Mouse (Mus musculus) thymus, adult 2 months (tissue): Measurements from ENCODE around the gene Flt3l. TPM values are rescaled to one million over a fixed set of nuclear protein-coding genes. Genes with fewer than 3 reads are reported as not detected.
"Not testable (repeated sequence)": the region's sequence is repeated elsewhere in the genome, so short reads cannot be mapped to it uniquely, and the experiment has no call there.

ENCODE experiments used
- DNase-seq: peaks from one replicate; pipeline ENCODE4 v3.0.0; 2021
- H3K27ac ChIP-seq: fragments of 200-500 bp; 2 replicates; pipeline ENCODE4 v1.5.1; 2012; ENCODE audit warnings: low read length, control low read depth; ENCODE audit not compliant: control insufficient read depth, insufficient read depth
- H3K27me3 ChIP-seq: fragments of 200-500 bp; 2 replicates; pipeline ENCODE4 v1.6.1; 2012; ENCODE audit warnings: mild to moderate bottlenecking, low read length, moderate library complexity, mixed read lengths; ENCODE audit not compliant: control insufficient read depth, insufficient read depth
- H3K36me3 ChIP-seq: fragments of 200-500 bp; 2 replicates; pipeline ENCODE4 v1.6.1; 2012; ENCODE audit warnings: mild to moderate bottlenecking, low read length, moderate library complexity; ENCODE audit not compliant: control insufficient read depth, insufficient read depth
- H3K4me1 ChIP-seq: fragments of 200-500 bp; replicated peaks from 2 replicates; pipeline ENCODE4 v1.6.1; 2012; ENCODE audit warnings: low read length; ENCODE audit not compliant: control insufficient read depth, insufficient read depth
- H3K4me3 ChIP-seq: fragments of 200-500 bp; 2 replicates; pipeline ENCODE4 v1.5.1; 2012; ENCODE audit warnings: mild to moderate bottlenecking, low read length, control low read depth, moderate library complexity; ENCODE audit not compliant: control insufficient read depth, insufficient read depth
- CTCF ChIP-seq: fragments of 200-500 bp; IDR thresholded peaks from 2 replicates; pipeline ENCODE4 v1.5.1; 2012; ENCODE audit warnings: mild to moderate bottlenecking, control low read depth, low read length, moderate library complexity, borderline replicate concordance; ENCODE audit not compliant: control insufficient read depth, poor library complexity, insufficient read depth; ENCODE audit errors: extremely low read depth
- POLR2A ChIP-seq: fragments of 200-500 bp; IDR thresholded peaks from 2 replicates; pipeline ENCODE4 v1.6.1; 2012; ENCODE audit warnings: mild to moderate bottlenecking, low read length, control low read depth, moderate library complexity; ENCODE audit not compliant: control insufficient read depth, poor library complexity, insufficient read depth; ENCODE audit errors: extremely low read depth
- WGBS: fragments of 180-500 bp; shearing (Covaris S2); methylation state at CpG from one replicate; pipeline ENCODE4 v1.1.7; 2018; 5-methylcytosine and 5-hydroxymethylcytosine counted together
- polyA plus RNA-seq: library from polyadenylated mRNA; depleted of rRNA; stranded (reverse); fragments of >200 nt; gene quantifications from 2 replicates; pipeline ENCODE4 v1.2.3, GENCODE M21; 2012

Gene Flt3l
- polyA plus RNA-seq, 1 experiment, result 207 TPM

DNA sequence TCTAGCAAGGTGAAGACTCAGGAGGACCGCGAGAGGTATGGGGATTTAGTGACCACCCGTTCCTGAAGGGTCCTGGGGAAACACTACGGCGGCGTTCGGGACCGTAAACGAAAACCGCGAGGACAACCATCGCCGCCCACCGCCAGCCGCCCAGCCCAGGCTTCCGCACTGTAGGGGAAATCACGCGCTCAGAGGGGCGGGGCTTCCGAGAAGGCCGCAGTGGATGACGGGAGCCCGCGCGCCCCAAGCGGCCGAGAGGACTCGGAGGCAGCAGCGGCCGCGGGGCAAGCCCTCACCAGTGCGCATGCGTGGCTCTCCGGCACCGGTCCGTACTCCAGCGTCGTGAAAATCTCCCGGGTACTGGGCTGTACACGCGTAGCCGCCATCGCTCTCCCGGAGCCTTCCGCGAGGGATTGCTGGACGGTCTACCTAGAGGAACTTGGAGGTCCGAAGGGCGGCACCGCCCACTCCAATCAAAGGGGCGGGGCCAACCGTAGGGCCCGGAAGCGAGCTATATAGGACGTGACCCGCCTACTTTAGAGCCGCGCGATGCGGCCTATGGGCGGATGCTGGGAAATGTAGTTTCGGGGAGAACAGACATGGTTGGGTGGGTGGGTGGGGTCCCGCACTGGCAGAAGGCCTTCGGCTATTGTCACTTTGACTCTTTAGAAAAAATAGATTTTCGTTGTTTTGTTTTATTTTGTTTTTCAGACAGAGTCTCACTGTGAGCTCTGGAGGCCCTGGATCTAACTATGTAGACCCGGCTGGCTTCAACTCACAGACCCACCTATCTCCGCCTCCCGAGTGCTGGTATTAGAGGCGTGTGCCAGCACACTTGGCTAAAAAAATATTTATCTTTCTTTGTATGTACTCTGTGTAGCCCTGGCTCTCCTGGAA, 18.1 kb upstream of the Flt3l start, which contains the start of the genes Pih1d1 and Aldh16a1:
Pih1d1 (plus strand) TSS at position 208 of the 897 bp plus-strand sequence.
Aldh16a1 (minus strand) TSS at position 489 of the 897 bp plus-strand sequence.
- DNase-seq, result peak; percentile 97
- H3K27me3 ChIP-seq, result no peaks in the 10 kb centered on the region

DNA sequence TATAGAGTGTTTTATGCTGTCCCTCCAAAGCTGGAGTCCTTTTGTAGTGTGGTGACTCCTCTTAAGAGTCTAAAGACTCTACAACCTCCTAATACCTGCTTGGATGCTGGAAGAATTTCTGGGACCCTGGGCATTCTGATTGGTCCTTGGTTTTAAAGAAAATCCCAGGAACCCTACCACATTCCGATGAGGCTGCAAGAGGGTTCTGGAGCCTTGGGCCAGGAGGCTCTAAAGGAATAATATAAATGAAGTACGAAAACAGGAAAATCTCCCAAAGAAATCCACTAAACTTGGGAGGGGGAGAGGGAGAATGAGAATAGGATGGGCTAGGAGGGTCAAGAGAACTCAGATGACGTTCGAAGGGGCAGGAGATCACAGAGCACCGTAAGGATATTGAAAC, 17.4 kb upstream of the Flt3l start:
- Histone ChIP-seq H3K36me3 (no peaks in the 10 kb centered on the region), H3K27me3 (no peaks in the 10 kb centered on the region), H3K4me3 (peak overlapping the region; percentile 85), H3K27ac (peak overlapping the region; percentile 55; the same call in 1 of the 2 replicates), H3K4me1 (peaks cover 7% of the 10 kb centered on the region)
- 4% methylated on average over 5 of the region's 5 CpGs for WGBS
- no peak for DNase-seq
- TF ChIP-seq CTCF (no peak), POLR2A (no peak)

More for the DNA sequence above, 18.1 kb upstream of the Flt3l start, which contains the start of the genes Pih1d1 and Aldh16a1:
- Histone ChIP-seq H3K27ac (peak within 1 kb of the TSS; percentile 61), H3K36me3 (no peaks in the 10 kb centered on the region), H3K4me1 (peaks cover 7% of the 10 kb centered on the region), H3K4me3 (peak within 1 kb of the TSS; percentile 85)
- TF ChIP-seq POLR2A (peak; percentile 99), CTCF (peak; percentile 86; the same call in 1 of the 2 replicates)
- 3% methylated on average over 69 of the region's 69 CpGs for WGBS

DNA sequence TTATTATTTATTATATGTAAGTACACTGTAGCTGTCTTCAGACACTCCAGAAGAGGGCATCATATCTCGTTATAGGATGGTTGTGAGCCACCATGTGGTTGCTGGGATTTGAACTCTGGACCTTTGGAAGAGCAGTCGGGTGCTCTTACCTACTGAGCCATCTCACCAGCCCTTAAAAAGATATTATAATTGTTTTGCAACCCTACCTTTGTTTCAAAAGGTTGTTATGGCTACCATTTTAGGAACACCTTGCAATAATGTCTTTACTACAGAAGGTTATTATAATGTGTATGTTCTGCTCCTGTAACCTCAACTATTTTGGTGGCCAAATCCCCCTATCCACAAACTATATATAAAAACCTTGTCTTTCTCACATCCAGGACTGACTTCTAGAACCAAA, 16.8 kb upstream of the Flt3l start:
- not testable (repeated sequence) for H3K27me3 ChIP-seq, DNase-seq, H3K36me3 ChIP-seq, H3K27ac ChIP-seq, H3K4me1 ChIP-seq, H3K4me3 ChIP-seq
- WGBS, result 88% methylated on average over 2 of the region's 2 CpGs

- Histone ChIP-seq H3K27ac (no peak overlapping the region), H3K36me3 (no peaks in the 10 kb centered on the region), H3K4me3 (no peak overlapping the region), H3K27me3 (no peaks in the 10 kb centered on the region), H3K4me1 (peaks cover 7% of the 10 kb centered on the region)
- TF ChIP-seq CTCF (no peak), POLR2A (no peak)
- 93% methylated on average over 11 of the region's 11 CpGs for WGBS
- DNase-seq, result no peak
Observed at GRCm38 (mm10) chr7:45151303-45151702, 15.1 kb upstream of the Flt3l start.

DNA sequence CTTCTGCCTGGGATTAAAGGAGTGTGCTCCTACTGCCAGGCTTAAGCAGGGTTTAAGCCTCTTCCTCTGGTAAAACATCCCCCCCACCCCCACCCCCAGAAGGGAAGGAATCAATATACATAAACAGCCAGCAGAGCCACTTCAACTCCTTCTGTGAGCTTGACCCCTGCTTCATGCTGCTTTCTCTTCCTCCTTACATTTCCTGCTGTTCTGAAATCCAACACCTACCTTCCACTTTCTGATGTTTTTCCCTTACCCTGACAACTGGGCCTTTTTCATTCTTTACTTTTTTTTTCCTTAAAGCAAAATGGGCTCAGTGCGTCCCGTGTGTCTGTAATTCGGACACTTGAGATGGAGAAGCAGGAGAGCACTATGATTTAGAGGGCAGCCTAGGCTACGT, 14.1 kb upstream of the Flt3l start:
- Histone ChIP-seq H3K36me3 (no peaks in the 10 kb centered on the region), H3K4me1 (peaks cover 7% of the 10 kb centered on the region), H3K27me3 (no peaks in the 10 kb centered on the region), H3K4me3 (no peak overlapping the region), H3K27ac (no peak overlapping the region)
- no peak for DNase-seq
- TF ChIP-seq CTCF, result no peak
- TF ChIP-seq POLR2A, result no peak
- WGBS, result 92% methylated on average over 4 of the region's 4 CpGs

DNA sequence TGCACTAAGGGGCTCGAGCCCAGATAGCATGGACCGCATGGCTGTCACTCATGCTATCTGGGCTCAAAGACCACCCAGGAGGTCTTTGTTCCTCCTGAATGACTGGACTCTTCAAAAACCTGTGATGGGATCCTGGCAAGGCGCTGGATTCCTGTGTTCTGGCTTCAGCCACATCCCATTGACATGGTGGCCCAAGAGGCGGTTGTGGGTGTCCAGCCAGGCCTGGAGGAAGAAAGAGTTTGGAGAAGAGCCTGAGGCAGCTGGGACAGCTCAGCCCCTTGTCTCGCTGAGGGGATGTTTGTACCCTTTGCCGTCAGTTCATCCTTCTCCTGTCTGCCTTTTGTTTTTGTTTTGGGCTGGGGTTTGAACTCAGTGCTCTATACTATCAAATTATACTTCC, 13.3 kb upstream of the Flt3l start:
- Histone ChIP-seq H3K36me3 (no peaks in the 10 kb centered on the region), H3K4me1 (peaks cover 3% of the 10 kb centered on the region), H3K27me3 (no peaks in the 10 kb centered on the region), H3K4me3 (no peak overlapping the region), H3K27ac (no peak overlapping the region)
- no peak for DNase-seq
- 93% methylated on average over 6 of the region's 6 CpGs for WGBS
- TF ChIP-seq CTCF (no peak), POLR2A (no peak)
